Mouse (Mus musculus) C2C12 (cell line): ENCODE data around the gene Camta1. TPM values are rescaled to one million over a fixed set of nuclear protein-coding genes. Genes with fewer than 3 reads are reported as not detected.
A peak's percentile ranks its signal among the peaks of the same experiment; 100 is the strongest.

Experiments
- H3K27me3 ChIP-seq: one replicate; pipeline ENCODE4 v1.6.1; 2011; ENCODE audit not compliant: control insufficient read depth, insufficient read depth, insufficient read length
- H3K36me3 ChIP-seq: one replicate; pipeline ENCODE4 v1.6.1; 2011; ENCODE audit not compliant: control insufficient read depth, insufficient read depth
- H3K4me3 ChIP-seq: one replicate; pipeline ENCODE4 v1.5.1; 2011; ENCODE audit warnings: mild to moderate bottlenecking, control low read depth; ENCODE audit not compliant: poor library complexity, insufficient read depth, severe bottlenecking
- H3K79me2 ChIP-seq: one replicate; pipeline ENCODE4 v1.6.1; 2011; ENCODE audit not compliant: control insufficient read depth, insufficient read depth
- H3K79me3 ChIP-seq: one replicate; pipeline ENCODE4 v1.6.1; 2011; ENCODE audit warnings: low read depth, control low read depth
- H3ac ChIP-seq: one replicate; pipeline ENCODE3; 2011; ENCODE audit warnings: low read depth; ENCODE audit not compliant: control insufficient read depth, insufficient read length
- CEBPB ChIP-seq: IDR thresholded peaks from one replicate; pipeline ENCODE4 v1.6.1; 2011; ENCODE audit warnings: low read depth, mild to moderate bottlenecking, control low read depth, moderate library complexity
- CTCF ChIP-seq: IDR thresholded peaks from one replicate; pipeline ENCODE4 v1.5.1; 2011; ENCODE audit not compliant: control insufficient read depth, insufficient read depth, insufficient read length
- FOSL1 ChIP-seq: IDR thresholded peaks from one replicate; pipeline ENCODE4 v1.8.0; 2011; ENCODE audit warnings: mild to moderate bottlenecking, low read length; ENCODE audit not compliant: poor library complexity, insufficient read depth, severe bottlenecking
- MAX ChIP-seq: IDR thresholded peaks from one replicate; pipeline ENCODE4 v1.6.1; 2011; ENCODE audit warnings: mild to moderate bottlenecking, control low read depth
- MYOD1 ChIP-seq: IDR thresholded peaks from one replicate; pipeline ENCODE4 v1.6.1; 2011; ENCODE audit warnings: low read depth; ENCODE audit not compliant: control insufficient read depth, insufficient read length
- MYOG ChIP-seq: IDR thresholded peaks from one replicate; pipeline ENCODE4 v1.6.1; 2011; ENCODE audit not compliant: control insufficient read depth, insufficient read length; ENCODE audit errors: extremely low read depth
- USF1 ChIP-seq: IDR thresholded peaks from one replicate; pipeline ENCODE4 v1.6.1; 2011; ENCODE audit warnings: low read depth, mild to moderate bottlenecking, control low read depth, moderate library complexity
- polyA plus RNA-seq: library from polyadenylated mRNA; unstranded; fragments of >200 nt; fragmentation: generic; extraction: Trizol; gene quantifications from one replicate; pipeline ENCODE4 v1.2.1, GENCODE M21; 2012; ENCODE audit warnings: missing spikeins

Camta1 gene
- polyA plus RNA-seq, 1 experiment: 21.7 TPM

- no peak overlapping the region for H3K4me3 ChIP-seq
- TF ChIP-seq MYOD1 (no peak), CEBPB (no peak), MYOG (no peak), CTCF (no peak), FOSL1 (no peak), USF1 (no peak), MAX (no peak)
- no peaks in the 10 kb centered on the region for H3K36me3 ChIP-seq
- H3K27me3 ChIP-seq: no peaks in the 10 kb centered on the region
- no peak overlapping the region for H3ac ChIP-seq
- H3K79me2 ChIP-seq: no peaks in the 10 kb centered on the region
- H3K79me3 ChIP-seq: no peaks in the 10 kb centered on the region
Measured at GRCm38 (mm10) chr4:151898600-151899245, 37.0 kb upstream of the Camta1 start.

GRCm38 (mm10) chr4:151897069-151897617 lies 35.5 kb upstream of the Camta1 start:
- TF ChIP-seq MYOD1: no peak
- no peak for TF ChIP-seq CEBPB
- TF ChIP-seq MAX: no peak
- Histone ChIP-seq H3ac (no peak overlapping the region), H3K36me3 (no peaks in the 10 kb centered on the region)

GRCm38 (mm10) chr4:151895624-151896023 lies 33.9 kb upstream of the Camta1 start:
- Histone ChIP-seq H3K27me3 (peaks cover 12% of the 10 kb centered on the region), H3K4me3 (no peak overlapping the region), H3K79me3 (no peaks in the 10 kb centered on the region), H3ac (no peak overlapping the region), H3K36me3 (no peaks in the 10 kb centered on the region), H3K79me2 (no peaks in the 10 kb centered on the region)
- no peak for TF ChIP-seq MAX
- no peak for TF ChIP-seq CTCF
- no peak for TF ChIP-seq USF1
- no peak for TF ChIP-seq CEBPB
- TF ChIP-seq MYOD1: no peak
- TF ChIP-seq MYOG: no peak
- no peak for TF ChIP-seq FOSL1

More at GRCm38 (mm10) chr4:151897069-151897617, 35.5 kb upstream of the Camta1 start:
- Histone ChIP-seq H3K79me3 (no peaks in the 10 kb centered on the region), H3K27me3 (peaks cover 3% of the 10 kb centered on the region), H3K79me2 (no peaks in the 10 kb centered on the region), H3K4me3 (no peak overlapping the region)

GRCm38 (mm10) chr4:151894926-151895325 lies 33.2 kb upstream of the Camta1 start:
- H3K27me3 ChIP-seq: peaks cover 18% of the 10 kb centered on the region
- no peak for TF ChIP-seq CEBPB
- peak; percentile 73 for TF ChIP-seq MYOD1
- no peaks in the 10 kb centered on the region for H3K79me3 ChIP-seq
- H3K36me3 ChIP-seq: no peaks in the 10 kb centered on the region
- H3ac ChIP-seq: no peak overlapping the region
- no peak overlapping the region for H3K4me3 ChIP-seq
- H3K79me2 ChIP-seq: no peaks in the 10 kb centered on the region

- Histone ChIP-seq H3K79me3 (no peaks in the 10 kb centered on the region), H3K79me2 (no peaks in the 10 kb centered on the region), H3K4me3 (no peak overlapping the region), H3ac (no peak overlapping the region), H3K27me3 (peaks cover 23% of the 10 kb centered on the region), H3K36me3 (no peaks in the 10 kb centered on the region)
- TF ChIP-seq MYOD1 (no peak), CEBPB (no peak), FOSL1 (no peak), MYOG (no peak), CTCF (no peak), MAX (no peak)
Measured at GRCm38 (mm10) chr4:151893241-151893640, 31.6 kb upstream of the Camta1 start.

GRCm38 (mm10) chr4:151881590-151881989 lies 19.9 kb upstream of the Camta1 start:
- no peak for TF ChIP-seq FOSL1
- TF ChIP-seq CEBPB: no peak
- no peak for TF ChIP-seq MYOD1
- no peak for TF ChIP-seq CTCF
- TF ChIP-seq USF1: no peak
- TF ChIP-seq MYOG: no peak
- no peak for TF ChIP-seq MAX
- H3K4me3 ChIP-seq: no peak overlapping the region

More at GRCm38 (mm10) chr4:151881590-151881989, 19.9 kb upstream of the Camta1 start:
- no peaks in the 10 kb centered on the region for H3K79me2 ChIP-seq
- H3ac ChIP-seq: no peak overlapping the region
- H3K79me3 ChIP-seq: no peaks in the 10 kb centered on the region
- peaks cover 56% of the 10 kb centered on the region for H3K27me3 ChIP-seq
- no peaks in the 10 kb centered on the region for H3K36me3 ChIP-seq
